Mouse (Mus musculus) spleen, postnatal 36 days (tissue): ENCODE results near the gene Slc25a3.

Experiments
- DNase-seq, 2 experiments: peaks; one replicate each; pipeline ENCODE4 v3.0.0; 2022; ENCODE audit warnings: low spot score in 2 of 2, mixed read lengths in 1 of 2

The Slc25a3 gene

GRCm38 (mm10) chr10:91123828-91124822, at the start of gene Slc25a3:
TSS of gene Slc25a3 (minus strand) at chr10:91124059.
- DNase-seq, result peak; percentile 98

DNA sequence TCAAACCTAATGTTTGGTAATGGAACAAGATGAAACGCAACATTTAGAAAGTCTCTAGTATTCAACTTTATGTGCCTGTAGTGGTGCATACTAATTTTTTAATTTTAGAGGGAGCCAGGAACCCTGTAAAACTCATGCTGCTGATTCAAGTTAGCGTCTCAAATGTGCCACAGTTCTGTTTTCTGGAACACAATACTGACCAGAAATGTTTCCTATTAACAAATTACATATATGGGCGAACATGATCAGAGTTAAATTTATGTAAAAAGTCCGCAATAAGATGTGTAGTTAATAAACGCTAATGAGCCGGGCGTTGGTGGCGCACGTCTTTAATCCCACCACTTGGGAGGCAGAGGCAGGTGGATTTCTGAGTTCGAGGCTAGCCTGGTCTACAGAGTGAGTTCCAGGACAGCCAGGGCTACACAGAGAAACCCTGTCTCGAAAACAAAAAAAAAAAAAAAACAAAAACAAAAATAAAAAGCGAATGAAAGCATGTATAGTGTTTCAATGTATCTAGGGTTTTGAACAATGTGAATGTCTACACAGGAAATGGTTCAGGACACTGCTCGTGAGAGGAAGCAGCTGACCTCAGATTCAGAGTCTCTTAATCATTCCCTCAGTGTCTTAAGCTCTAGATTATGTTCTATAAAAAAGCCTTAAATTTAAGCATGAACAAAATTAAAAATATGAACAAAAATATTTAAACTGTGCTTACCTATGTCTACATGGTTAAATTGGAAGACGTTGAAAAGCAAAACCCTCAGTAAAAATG, 48.7 kb upstream of the Slc25a3 start:
- DNase-seq, result no peak

DNA sequence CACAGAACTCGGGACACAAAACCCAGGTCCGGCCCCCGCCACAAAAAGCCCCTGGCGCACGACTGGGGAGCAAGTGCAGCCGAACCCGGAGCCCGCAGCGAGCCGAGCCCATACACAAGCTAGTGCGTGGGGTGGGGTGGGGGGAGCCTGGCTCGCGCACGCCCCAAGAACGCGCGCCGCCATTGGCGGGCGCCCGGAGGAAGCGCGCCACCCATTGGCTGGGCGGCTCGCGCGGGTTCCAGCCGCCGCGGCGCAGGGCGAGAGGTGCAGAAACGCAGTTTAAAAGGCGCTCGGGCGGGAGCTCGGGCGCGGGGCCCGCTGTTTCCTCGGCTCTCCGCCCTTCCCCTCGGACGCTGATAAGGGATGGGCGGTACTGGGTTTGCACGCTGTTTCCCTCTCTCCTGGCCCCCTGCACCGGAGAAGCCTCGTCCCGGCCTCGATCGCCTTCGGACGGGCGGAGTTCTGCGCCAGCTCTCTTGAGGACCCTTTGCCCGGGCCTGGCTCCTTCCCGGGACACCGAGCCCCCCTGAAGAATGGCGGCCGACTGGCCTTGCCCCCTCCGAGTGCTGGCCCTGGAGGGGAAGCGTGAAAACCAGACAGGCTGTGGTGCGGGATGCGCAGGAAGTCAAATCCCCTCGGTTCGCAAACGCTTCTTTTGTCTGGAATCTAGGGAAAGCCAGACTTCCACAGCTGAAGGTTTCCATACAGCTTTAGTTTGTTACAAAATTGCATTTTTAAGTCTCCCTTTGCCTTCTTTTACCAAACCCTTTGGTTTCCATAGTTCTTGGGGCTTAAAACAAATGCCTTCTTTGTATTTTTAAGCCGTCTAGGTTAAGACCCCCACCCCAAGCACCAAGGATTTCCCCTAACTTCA, 47.8 kb upstream of the Slc25a3 start:
- peak; percentile 93 for DNase-seq

DNA sequence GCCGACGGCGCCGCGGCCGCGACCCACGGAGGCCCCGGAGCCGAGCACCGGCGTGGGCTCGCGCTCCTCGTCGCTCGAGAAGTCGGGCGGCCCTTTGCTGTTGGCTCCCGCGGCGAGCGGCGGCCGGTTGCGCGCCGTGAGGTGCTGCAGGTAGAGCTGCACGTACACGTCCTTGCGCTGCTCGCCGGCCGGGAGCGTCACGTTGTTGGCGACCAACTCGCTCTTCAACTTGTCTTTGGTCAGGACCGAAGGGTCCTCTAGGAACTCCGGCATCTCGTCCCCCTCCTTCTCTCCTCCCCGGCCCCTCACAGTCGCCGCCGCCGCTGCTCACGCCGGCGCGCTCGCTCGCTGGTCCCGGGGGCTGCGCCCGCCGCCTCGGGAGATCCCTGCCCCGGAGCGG, 47.2 kb upstream of the Slc25a3 start:
- DNase-seq, result peak; percentile 44 to 50

DNA sequence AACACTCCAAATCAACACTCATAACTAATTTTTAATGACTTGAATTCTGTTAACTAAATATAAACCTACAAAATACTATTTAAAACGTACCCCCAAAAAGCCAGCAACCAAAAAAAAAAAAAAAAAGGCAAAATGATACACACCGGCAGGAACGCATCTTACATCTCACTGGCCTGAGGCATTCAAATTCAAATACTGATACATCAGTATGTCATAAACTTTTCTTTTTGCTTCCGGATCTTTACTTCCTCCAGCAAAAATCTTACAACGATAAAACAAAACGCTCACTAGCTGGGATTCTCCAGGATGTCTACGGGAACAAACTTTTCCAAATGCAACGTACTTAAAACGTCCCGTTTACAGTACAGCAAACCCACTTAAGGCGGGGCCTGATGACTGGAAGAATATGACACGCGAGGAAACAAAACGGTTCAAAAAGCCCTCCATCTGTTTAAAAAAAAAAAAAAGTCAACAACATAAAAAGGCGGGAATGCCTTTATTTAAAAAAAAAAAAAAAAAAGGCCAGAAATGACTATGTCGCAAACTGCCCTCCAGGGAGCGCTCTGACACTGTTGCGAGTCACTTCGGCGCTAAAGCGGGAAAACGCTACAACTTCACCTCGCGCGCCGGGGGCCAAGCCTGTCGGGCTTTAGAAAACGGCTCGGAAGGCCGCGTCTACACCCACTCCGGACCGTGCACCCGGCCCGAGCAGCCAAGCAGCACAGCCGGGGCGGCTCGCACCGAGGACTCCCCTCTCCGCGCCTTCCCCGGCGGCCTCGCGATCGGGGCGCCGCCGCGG, 46.5 kb upstream of the Slc25a3 start:
- DNase-seq, result peak; percentile 83 to 89

- no peak for DNase-seq
These were observed 45.7 kb upstream of the Slc25a3 start for GRCm38 (mm10) chr10:91169414-91170065.

GRCm38 (mm10) chr10:91167352-91167751, 43.5 kb upstream of the Slc25a3 start:
- no peak for DNase-seq

DNA sequence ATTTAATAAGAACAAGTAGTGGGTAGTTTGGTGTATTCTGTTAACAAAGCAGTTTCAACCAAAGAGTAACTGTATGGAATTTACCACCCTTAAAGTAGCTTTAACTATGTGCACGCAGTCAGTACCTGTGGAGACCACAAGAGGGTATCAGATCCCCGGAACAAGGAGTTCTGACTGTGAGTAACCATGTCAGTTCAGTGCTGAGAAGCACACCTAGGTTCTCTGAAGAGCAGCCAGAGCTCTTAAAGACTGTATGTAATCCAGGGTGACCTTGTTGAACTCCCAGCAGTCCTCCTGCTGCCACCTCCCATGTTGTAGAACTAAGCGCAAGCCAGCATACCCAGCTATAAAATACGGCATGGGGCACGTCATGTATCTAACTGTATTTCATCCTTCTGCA, 43.0 kb upstream of the Slc25a3 start:
- peak; percentile 65 to 67 for DNase-seq

- DNase-seq, result no peak
These were observed 42.0 kb upstream of the Slc25a3 start for GRCm38 (mm10) chr10:91165850-91166249.

- no peak for DNase-seq
These were observed 40.6 kb upstream of the Slc25a3 start for GRCm38 (mm10) chr10:91164491-91164890.

DNA sequence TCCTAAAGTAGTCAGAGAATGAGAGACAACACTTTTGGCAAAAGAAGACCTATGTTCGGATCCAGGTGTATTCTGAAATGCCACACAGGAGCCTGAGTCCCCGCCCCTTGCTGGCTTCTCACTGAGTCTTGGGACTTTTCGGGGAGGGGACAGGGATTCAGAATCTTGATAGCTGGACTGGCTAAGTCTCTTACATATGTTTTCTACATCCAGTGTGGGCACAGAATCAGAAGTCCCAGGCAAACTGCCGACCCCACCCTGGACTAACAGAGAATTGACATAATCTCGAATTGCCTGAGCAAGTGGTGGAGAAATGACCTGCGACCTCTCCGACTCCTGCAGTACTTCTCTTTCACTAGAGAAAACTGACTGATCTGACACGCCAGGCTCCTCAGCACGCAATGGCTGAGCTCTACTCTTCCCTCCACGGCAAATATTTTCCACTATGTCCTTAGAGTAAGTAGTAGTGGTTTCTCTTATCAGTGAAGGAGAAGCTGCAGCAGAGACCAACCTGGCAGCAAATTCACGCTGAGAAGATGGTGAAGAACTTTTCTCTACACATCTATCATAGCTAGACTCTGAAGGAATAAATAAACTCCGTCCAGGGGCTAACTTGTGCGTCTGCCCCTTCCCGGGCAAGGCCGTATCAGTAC, 38.8 kb upstream of the Slc25a3 start:
- DNase-seq, result no peak

DNA sequence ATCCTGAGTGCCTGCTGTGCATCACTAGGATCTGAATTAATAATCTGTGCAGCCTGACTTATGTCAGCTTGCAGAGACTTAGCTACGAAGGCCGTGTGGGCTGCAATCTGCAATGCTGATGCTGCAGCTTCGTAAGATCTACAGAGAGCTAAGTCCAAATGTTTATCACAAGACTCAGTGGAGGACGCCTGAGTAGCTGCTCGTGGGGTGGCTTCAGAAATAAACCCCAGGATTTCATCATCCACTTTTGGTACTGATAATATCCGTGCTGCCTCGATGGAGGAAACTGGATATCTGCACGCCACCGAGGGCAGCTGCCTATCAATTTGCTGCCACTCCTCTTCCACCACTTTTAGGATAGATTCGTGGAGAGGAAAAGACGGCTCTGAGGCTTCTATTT, 38.2 kb upstream of the Slc25a3 start:
- DNase-seq, result no peak

DNA sequence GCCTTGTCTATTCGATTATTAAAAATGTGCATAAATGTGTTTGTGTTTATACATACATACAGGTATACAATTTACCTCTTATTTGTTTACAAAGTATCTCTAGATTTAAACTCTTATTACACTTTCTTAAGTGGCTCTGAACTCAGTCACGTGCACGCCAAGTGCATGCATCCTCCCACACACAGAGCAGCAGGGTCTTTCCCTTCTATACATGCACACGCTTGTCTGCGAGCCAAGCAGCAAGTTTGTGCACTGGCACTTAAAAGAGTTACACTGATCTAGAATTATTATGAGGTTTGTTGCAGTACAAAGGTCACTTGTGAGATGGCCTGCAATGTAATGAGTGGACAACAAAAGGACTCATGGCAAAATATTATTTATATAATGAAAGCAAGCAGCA, 37.1 kb upstream of the Slc25a3 start:
- no peak for DNase-seq

- DNase-seq, result no peak
These were observed 34.6 kb upstream of the Slc25a3 start for GRCm38 (mm10) chr10:91158442-91158841.

- DNase-seq, result no peak
These were observed 32.5 kb upstream of the Slc25a3 start for GRCm38 (mm10) chr10:91156338-91156737.

DNA sequence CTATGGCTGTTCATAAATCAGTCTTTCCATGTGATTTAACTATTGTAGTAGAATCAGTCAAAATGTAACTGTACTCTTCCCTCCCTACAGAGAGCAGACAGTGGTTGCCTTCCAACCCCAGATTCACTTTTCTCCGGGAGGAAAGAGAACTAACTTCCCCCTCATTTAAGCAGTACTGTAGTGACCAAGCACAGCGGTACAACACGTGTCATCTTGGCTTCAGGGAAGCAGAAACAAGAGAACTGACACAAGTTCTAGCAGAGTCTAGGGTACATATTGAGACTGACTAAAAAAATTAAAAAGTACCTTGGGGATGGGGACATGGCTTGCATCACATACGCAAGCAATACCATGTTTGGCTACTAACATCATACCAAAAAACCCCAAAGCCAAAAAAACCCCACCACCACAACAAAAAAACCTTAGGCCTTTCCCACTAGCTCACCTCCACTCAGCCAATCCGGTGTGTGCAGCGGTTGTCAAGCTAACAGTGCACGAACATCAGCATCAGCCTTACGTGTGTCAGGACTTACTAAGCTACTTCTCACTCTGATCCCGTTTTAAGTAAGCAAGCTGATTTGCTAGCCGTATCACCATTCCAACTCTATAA, 30.1 kb upstream of the Slc25a3 start:
- no peak for DNase-seq

GRCm38 (mm10) chr10:91145413-91145812, 21.6 kb upstream of the Slc25a3 start:
- DNase-seq, result no peak

- DNase-seq, result no peak
These were observed 19.7 kb upstream of the Slc25a3 start for GRCm38 (mm10) chr10:91143313-91144230.
